Mouse (Mus musculus) intestine, postnatal 0 days (tissue): ENCODE data around the gene Lrrc52. TPM values are rescaled to one million over a fixed set of nuclear protein-coding genes. Genes with fewer than 3 reads are reported as not detected.

ENCODE experiments used
- ATAC-seq: fragments of 200-750 bp; cut with Nextera tagmentation; 2 replicates; pipeline ENCODE4 v1.8.0; 2017; ENCODE audit warnings: mild to moderate bottlenecking, moderate TSS enrichment, moderate library complexity
- H3K27ac ChIP-seq: fragments of 300-500 bp; sonication (generic); 2 replicates; pipeline ENCODE4 v1.5.1; 2014; ENCODE audit warnings: mild to moderate bottlenecking, low read depth, low read length, moderate library complexity
- H3K27me3 ChIP-seq: fragments of 300-500 bp; sonication (generic); replicated peaks from 2 replicates; pipeline ENCODE4 v1.6.1; 2014; ENCODE audit warnings: low read length, mixed read lengths; ENCODE audit not compliant: control insufficient read depth, insufficient read depth
- H3K36me3 ChIP-seq: fragments of 300-500 bp; sonication (generic); 2 replicates; pipeline ENCODE4 v1.6.1; 2014; ENCODE audit warnings: mild to moderate bottlenecking, moderate library complexity; ENCODE audit not compliant: control insufficient read depth, insufficient read depth
- H3K4me1 ChIP-seq: fragments of 300-500 bp; sonication (generic); replicated peaks from 2 replicates; pipeline ENCODE4 v1.6.1; 2014; ENCODE audit warnings: antibody characterized with exemption, low read length, mixed read lengths; ENCODE audit not compliant: control insufficient read depth, insufficient read depth
- H3K4me2 ChIP-seq: fragments of 300-500 bp; sonication (generic); replicated peaks from 2 replicates; pipeline ENCODE4 v1.6.1; 2014; ENCODE audit warnings: low read depth, mild to moderate bottlenecking, moderate library complexity
- H3K4me3 ChIP-seq: fragments of 300-500 bp; sonication (generic); 2 replicates; pipeline ENCODE4 v1.5.1; 2014; ENCODE audit warnings: low read depth, low read length
- H3K9ac ChIP-seq: fragments of 300-500 bp; sonication (generic); 2 replicates; pipeline ENCODE4 v1.6.1; 2014; ENCODE audit warnings: mild to moderate bottlenecking, low read depth, low read length
- H3K9me3 ChIP-seq: fragments of 300-500 bp; sonication (generic); 2 replicates; pipeline ENCODE4 v1.6.1; 2016; ENCODE audit warnings: mixed run types; ENCODE audit not compliant: control insufficient read depth
- CTCF ChIP-seq: sonication (generic); IDR thresholded peaks from 2 replicates; pipeline ENCODE4 v1.5.1; 2016; ENCODE audit warnings: low read depth, mild to moderate bottlenecking, control low read depth, antibody characterized with exemption, moderate library complexity
- WGBS: fragments of 180-500 bp; shearing (Covaris S2); extraction: QIAGEN DNeasy Blood & Tissue Kit; methylation state at CpG from one replicate; pipeline ENCODE4 v1.1.7; 2014; 5-methylcytosine and 5-hydroxymethylcytosine counted together
- polyA plus RNA-seq: library from polyadenylated mRNA; unstranded; fragments of >200 nt; fragmentation: Nextera tagmentation; extraction: Ambion mirVana; gene quantifications from 2 replicates; pipeline ENCODE4 v1.2.1, GENCODE M21; 2015

The Lrrc52 gene
- polyA plus RNA-seq, 1 experiment from 2014 or later, result not detected

DNA sequence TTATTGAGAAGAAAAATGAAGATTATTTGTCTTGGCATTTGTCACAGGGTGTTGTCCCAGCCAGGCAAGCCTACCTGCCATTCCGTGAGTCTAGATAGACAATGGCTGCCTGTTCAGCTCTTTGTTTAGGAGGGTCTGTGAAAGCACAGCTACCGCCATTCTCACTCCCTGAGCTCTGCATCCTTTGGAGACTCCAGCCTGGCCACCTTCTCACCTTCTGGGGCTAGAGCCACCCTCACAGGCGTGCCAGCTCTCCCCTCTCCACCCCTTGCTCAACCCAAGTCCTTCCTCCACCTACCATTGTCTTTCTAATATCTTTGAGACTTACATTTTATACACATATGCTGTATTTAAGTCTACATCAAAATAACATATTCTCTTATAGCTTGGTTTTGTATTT, 31.0 kb upstream of the Lrrc52 start:
- Histone ChIP-seq H3K36me3 (no peaks in the 10 kb centered on the region), H3K4me2 (no peak overlapping the region), H3K9ac (no peak overlapping the region), H3K4me3 (no peak overlapping the region), H3K27me3 (no peaks in the 10 kb centered on the region), H3K27ac (no peak overlapping the region), H3K9me3 (no peaks in the 10 kb centered on the region), H3K4me1 (no peaks in the 10 kb centered on the region)
- no peak for TF ChIP-seq CTCF
- 36% methylated on average over 3 of the region's 3 CpGs for WGBS
- ATAC-seq, result no peak

DNA sequence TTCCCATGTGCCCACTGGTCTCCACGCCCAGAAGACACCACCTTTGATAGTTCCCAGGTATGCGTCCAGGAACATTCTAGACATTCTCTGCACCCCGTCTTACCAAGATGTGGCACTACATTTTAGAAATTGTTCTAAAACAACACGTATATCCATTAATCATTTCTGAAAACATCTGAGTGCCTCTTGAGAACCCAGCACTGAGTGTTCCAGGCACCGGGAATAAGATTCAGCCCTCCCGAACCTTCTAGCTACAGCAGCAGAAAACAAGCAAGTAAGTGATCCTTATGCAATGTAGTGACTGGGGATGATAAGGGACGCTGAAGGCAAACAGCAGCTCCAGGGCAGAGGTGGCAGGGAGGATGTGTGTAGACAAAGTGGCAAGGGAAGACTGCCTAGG, 24.9 kb upstream of the Lrrc52 start:
- Histone ChIP-seq H3K27ac (no peak overlapping the region), H3K4me1 (no peaks in the 10 kb centered on the region), H3K4me3 (no peak overlapping the region), H3K36me3 (no peaks in the 10 kb centered on the region), H3K9ac (no peak overlapping the region), H3K9me3 (no peaks in the 10 kb centered on the region), H3K27me3 (no peaks in the 10 kb centered on the region), H3K4me2 (no peak overlapping the region)
- WGBS, result 75% methylated on average over 7 of the region's 7 CpGs
- no peak for ATAC-seq
- TF ChIP-seq CTCF, result no peak

DNA sequence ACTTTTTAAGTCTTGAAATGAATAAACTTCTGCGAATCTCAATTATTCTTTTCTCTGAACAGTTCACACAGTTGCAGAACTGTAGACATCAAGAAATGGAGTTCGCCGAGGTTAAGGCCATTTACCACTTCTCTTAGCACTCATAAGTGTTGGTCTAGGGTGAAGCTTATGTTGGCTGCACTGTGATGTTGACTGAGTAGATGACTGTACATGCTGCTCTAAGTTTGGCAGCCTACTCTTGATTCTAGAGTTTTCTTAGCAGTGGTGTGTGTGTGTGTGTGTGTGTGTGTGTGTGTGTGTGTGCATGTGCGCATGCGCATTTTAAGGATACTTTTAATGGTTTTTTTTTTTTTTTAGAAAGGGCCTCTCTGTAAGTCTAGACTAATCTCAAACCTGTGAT, 21.4 kb upstream of the Lrrc52 start:
- Histone ChIP-seq H3K36me3 (no peaks in the 10 kb centered on the region), H3K4me1 (no peaks in the 10 kb centered on the region), H3K4me2 (no peak overlapping the region), H3K9ac (no peak overlapping the region), H3K9me3 (no peaks in the 10 kb centered on the region), H3K4me3 (no peak overlapping the region), H3K27ac (no peak overlapping the region), H3K27me3 (no peaks in the 10 kb centered on the region)
- 92% methylated on average over 5 of the region's 5 CpGs for WGBS
- no peak for TF ChIP-seq CTCF
- no peak for ATAC-seq

DNA sequence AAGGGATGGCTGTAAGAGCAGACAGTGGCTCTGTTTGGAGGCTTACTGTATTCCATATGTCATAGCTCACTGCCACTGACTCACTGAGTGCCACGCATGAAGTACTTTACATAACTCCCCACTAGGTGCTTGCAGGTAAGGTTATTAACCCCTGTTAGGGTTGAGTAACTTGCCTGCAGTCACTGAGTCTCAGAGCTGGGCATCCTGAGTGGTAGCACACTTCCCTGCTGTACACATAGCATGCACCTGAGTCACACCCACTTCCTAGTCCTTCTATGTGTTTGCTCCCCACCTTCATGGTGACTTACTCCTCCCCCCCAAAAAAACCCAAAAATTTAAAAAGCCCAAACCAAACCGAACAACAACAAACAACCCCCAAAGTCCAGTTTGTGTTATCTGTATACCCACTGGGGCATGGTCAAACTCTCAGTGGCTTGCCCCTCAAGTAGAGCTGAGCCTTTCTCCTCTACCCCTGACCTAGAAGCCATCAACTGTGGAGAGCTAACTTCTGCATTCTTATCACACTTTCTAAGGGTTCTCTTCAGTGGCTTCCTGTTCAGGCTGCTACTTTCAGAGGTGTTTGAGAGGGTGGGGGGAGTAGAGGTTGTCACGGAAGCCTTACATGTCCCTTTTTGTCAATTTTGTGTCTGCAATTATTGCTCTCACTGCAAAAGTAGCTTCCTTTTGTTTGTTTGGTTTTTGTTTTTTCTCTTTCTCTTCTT, 20.5 kb upstream of the Lrrc52 start:
- Histone ChIP-seq H3K27me3 (no peaks in the 10 kb centered on the region), H3K36me3 (no peaks in the 10 kb centered on the region), H3K9me3 (no peaks in the 10 kb centered on the region), H3K9ac (no peak overlapping the region), H3K4me2 (no peak overlapping the region), H3K27ac (no peak overlapping the region), H3K4me3 (no peak overlapping the region), H3K4me1 (no peaks in the 10 kb centered on the region)
- no peak for TF ChIP-seq CTCF
- no peak for ATAC-seq
- 84% methylated on average over 3 of the region's 3 CpGs for WGBS

DNA sequence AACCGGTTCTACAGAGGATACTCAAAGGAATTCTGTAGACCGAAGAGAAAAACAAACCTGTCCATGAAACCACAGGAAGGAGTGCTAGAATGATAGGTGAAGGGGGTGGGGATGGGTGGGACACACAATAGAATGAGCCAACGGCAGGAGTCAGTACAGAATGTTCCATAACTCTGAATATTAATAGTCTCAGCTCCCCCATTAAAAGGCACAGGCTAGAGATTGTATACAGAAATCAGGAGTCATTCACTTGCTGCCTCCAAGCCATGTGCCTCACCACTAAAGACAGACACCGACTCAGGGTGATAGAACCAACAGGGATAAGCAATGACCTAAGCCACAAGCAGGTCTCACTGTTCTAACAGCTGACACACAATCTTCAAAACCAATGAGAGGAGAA, 16.3 kb upstream of the Lrrc52 start:
- WGBS, result 56% methylated on average over 4 of the region's 4 CpGs

GRCm38 (mm10) chr1:167473585-167473984, 7.0 kb upstream of the Lrrc52 start:
- no peak overlapping the region for H3K4me2 ChIP-seq
- H3K4me3 ChIP-seq, result no peak overlapping the region
- H3K9ac ChIP-seq, result no peak overlapping the region
- no peak for TF ChIP-seq CTCF
- WGBS, result 40% methylated on average over 4 of the region's 4 CpGs
- H3K9me3 ChIP-seq, result no peaks in the 10 kb centered on the region
- H3K4me1 ChIP-seq, result no peaks in the 10 kb centered on the region
- no peak overlapping the region for H3K27ac ChIP-seq
- no peak for ATAC-seq
- H3K36me3 ChIP-seq, result no peaks in the 10 kb centered on the region
- H3K27me3 ChIP-seq, result no peaks in the 10 kb centered on the region

More for the DNA sequence above, 16.3 kb upstream of the Lrrc52 start:
- TF ChIP-seq CTCF, result no peak
- Histone ChIP-seq H3K27me3 (no peaks in the 10 kb centered on the region), H3K27ac (no peak overlapping the region), H3K4me3 (no peak overlapping the region), H3K9me3 (no peaks in the 10 kb centered on the region), H3K36me3 (no peaks in the 10 kb centered on the region), H3K4me1 (no peaks in the 10 kb centered on the region), H3K4me2 (no peak overlapping the region), H3K9ac (no peak overlapping the region)
- ATAC-seq, result no peak

- no peaks in the 10 kb centered on the region for H3K27me3 ChIP-seq
- no peak overlapping the region for H3K4me2 ChIP-seq
- H3K9ac ChIP-seq, result no peak overlapping the region
- no peak overlapping the region for H3K27ac ChIP-seq
- no peaks in the 10 kb centered on the region for H3K4me1 ChIP-seq
- no peak for ATAC-seq
- no peaks in the 10 kb centered on the region for H3K36me3 ChIP-seq
- H3K9me3 ChIP-seq, result no peaks in the 10 kb centered on the region
- 54% methylated on average over 5 of the region's 5 CpGs for WGBS
- H3K4me3 ChIP-seq, result no peak overlapping the region
- TF ChIP-seq CTCF, result no peak
Measured at GRCm38 (mm10) chr1:167467916-167468315, 1.3 kb upstream of the Lrrc52 start.
